Mouse (Mus musculus): ENCODE measurements around the gene Rnpep.

The Rnpep gene

DNA sequence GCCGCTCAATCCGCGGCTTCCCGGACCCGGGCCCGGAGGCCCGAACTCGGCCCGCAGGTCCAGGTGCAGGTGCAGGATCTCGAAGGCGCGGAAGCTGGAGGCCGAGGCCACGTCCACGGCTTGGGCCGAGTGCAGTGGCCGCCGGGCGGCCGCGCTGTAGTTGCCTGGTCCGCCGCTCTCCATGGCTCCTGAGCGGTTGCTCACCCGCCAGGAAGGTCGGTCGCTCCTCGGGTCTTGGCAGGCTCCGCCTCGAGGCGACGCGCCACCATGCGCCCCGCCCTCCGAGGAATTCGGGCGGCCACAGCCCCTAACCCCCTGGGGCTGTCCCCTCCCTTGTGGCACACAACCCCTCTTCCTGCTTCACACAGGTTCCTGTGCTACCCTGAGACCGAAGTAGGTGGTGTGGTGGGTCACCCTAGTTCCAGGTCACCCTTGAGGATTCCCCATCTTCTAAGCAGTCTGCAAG lies at the start of gene Rnpep:
TSS of gene Rnpep (minus strand) at position 259 of the 466 bp plus-strand sequence.
- peak; percentile 58 for DNase-seq (ENCODE audit: low spot score)

DNA sequence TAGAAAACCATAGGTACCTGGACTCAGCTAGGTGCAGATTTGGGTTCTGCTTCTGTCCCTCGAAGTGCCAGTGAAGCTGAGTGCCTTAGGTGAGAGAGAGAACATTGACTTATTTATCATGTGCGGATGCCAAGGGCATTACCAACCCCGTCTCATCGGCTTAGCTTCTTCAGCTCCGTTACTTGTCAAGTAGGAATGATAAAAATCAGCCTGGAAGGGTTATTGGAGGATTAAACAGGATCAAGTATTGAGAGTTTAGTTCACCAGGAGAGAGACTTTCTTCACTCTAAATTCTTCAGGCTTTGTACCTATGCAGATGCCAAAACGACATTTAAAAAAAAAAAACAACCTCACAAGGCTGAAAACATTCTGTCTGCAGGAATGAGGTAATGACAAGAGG lies 46.7 kb upstream of the Rnpep start:
- no peak for DNase-seq (ENCODE audit: low spot score)

DNA sequence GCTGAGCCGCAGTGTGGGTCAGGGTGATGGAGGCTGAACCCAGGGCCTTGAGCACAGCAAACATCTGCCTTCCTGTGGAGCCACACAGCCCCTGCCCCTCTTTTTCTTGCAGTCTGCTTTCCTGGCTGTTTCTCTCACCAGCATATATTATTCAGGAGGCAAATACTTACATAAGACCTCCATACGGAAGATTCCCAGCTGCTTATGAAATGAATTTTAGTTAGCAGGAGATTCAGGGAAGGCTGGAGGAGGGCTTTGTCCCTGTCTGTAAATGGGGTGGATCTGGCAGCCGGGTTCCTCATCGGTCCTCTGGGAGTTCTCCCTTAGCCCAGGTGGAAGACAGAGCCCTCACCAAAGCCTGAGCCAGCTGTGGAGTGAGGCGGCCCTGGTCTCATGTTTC lies 44.5 kb upstream of the Rnpep start:
- no peak for DNase-seq (ENCODE audit: low spot score)

DNA sequence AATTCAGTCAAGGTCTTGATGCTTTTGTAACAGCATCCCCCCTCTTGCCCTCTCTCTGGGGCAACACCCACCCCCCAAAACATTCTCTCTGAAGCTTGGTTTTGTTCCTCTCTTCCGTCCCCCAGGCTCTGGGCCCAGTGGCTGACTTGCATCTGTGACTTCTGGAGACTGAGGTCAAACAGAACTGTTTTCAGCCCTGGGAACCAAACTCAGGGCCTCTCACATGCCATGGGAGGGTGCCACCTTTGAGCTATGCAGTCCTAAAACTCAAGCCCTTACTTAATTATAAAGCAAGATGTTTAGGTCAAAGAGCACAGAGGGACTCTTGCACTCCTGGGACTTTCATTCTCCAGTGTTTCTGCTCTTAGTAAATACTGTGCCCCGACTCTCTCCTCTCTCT lies 42.0 kb upstream of the Rnpep start:
- DNase-seq (ENCODE audit: low spot score): no peak

DNA sequence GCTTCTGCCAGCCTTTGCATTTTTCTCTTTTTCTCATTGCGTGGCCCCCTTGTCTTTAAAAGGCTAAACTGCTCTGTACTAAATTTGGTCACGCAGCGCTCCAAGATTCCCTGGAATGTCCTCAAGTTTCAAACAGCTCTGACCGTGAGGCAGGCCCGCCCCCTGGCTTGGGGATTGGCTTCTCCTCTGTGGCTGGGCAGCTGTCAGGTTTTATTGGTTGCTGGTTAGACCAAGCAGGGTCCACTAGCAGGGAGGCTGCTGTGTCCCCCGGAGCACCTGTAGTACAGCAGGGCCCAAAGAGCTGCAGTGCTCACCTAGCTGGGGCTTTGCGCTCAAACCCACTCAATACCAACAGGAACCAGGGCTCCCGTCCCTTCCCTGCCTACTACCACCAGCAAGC lies 40.7 kb upstream of the Rnpep start, which contains the start of gene Lmod1:
TSS of gene Lmod1 (plus strand) at position 237 of the 400 bp plus-strand sequence.
- DNase-seq (ENCODE audit: low spot score): no peak

DNA sequence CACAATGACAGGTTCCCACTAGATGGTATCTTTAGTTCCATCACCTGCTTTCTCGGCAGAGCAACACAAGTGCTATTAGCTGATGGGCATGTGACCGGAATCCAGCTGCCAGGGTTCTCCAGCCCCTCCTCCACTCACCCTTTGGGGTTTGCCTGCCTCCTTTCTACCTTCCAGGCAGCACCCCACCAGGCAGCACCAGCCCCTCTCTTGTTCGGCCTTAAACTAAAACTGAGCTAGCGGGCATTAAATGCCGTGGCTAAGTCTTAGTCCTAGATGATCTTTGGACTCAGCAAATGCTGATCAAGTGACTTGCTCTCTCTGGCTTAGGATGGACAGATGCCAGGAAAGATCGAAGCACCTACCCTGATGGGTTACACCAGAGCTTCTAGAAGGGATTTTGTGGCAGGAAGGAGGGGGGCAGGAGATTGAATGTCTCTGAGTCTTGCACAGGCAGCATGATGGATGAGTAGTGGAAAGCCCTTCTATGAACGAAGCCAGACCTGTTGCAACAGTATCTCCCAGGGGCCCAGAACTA lies 39.5 kb upstream of the Rnpep start:
- DNase-seq (ENCODE audit: low spot score): no peak

DNA sequence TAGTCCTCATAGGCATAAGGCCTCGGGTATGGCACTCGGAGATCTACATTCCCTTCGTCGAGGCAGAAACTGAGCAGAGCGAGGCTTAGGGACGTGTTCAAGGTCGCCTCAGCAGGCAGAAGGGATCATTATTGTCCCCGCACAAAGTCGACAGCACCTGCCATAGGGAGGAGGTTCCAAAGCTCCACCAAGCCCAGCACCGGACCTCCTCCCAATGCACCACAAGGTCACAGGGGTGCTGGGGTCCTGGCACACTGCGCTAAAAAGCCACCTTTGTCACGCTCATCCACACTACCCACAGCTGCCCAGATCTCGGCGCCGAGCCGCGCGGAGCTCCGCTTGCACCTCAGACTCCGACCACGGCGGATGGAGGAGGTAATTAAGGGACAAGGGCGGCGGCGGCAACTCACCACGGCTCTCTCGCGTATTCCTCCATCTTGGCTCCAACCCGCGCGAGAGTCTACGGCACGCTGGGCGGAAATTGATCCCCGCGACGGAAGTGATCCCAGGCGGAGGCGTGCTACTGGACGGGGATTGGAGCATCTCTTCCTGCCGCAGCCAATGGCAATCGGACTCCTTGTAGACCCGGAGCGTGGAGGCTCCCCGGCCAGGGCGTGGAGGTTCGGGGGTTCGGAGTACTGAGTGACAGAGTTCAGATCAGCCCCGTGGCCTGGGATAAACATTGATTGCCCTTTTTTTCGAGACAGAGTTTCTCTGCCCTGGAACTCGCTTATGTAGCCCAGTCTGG lies 29.6 kb upstream of the Rnpep start, which contains the start of gene Timm17a:
TSS of gene Timm17a (minus strand) at position 495 of the 748 bp plus-strand sequence.
- peak; percentile 95 for DNase-seq (ENCODE audit: low spot score)

DNA sequence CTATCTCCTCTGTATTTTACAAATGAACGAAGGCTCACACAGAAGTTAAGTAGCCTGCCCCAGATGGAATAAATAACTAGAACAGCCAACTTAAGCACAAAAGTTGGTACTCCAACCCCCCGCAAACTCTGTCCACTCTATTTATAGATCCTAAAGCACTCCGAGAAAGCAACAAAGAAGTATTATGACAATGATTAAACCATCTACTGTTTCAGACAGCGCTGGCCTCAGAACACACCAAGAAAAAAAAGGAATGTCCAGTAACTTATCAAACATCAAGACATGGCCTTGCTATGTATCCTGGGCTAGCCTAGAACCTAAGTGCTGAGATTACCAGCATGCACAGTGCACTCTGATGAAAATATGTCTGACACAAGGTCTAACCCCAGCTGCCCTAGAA lies 28.3 kb upstream of the Rnpep start:
- DNase-seq (ENCODE audit: low spot score): no peak

DNA sequence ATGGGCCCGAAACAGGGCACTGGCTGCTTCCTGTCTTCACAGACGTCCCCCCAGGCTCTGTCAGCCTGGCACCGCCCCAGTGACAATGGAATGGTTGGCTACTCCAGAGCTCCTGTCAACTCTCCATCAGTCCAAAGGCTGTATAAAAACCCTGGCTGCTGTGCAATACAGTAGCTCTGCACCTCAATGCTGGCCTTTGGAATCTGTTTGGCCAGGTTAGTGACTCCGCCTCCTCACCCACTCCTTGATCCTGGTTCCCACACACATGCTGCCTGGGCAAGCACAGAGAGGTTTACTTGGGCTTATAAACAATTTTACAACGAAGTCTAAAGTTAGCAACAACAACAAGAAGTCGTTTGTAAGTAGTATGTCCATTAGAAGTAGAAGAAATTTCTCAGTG lies 27.5 kb upstream of the Rnpep start:
- DNase-seq (ENCODE audit: low spot score): no peak

DNA sequence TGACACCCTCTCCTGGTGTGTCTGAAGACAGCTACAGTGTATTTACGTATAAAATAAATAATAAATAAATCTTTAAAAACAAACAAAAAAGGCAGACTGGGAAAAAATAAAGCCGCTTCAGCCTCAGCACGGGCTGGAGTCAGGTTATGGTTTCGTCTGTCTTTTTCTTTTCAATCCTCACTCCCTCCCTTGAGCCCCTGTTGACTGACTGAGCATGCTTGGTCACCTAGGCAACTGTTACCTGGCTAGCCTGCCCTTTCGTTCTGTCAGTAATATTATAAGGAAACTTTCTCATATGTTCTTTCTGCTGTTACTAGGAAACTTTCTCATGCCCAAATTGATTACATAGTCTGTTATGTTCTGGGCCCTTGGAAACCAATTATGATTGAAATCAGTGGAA lies 7.0 kb upstream of the Rnpep start:
- DNase-seq (ENCODE audit: low spot score): no peak

DNA sequence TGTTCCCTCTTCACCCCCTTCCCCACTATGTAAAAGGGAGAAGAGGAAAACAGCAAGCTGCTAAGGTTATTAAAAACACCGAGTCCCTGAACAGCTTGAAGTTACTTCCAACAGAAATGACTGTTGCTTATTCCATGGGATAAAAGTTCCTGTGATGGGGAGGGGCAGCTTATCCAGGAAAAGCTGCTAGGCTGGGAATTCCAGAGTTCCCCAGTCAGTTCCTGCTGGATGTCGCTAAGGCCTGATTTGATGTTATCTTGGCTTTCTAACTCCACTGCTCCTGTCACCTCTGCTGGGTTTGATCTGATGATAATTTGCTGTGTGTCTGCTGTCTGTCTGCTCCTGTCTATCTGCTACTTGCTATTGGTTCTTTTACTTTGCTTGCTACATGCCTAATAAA lies 2.4 kb upstream of the Rnpep start:
- no peak for DNase-seq (ENCODE audit: low spot score)

DNA sequence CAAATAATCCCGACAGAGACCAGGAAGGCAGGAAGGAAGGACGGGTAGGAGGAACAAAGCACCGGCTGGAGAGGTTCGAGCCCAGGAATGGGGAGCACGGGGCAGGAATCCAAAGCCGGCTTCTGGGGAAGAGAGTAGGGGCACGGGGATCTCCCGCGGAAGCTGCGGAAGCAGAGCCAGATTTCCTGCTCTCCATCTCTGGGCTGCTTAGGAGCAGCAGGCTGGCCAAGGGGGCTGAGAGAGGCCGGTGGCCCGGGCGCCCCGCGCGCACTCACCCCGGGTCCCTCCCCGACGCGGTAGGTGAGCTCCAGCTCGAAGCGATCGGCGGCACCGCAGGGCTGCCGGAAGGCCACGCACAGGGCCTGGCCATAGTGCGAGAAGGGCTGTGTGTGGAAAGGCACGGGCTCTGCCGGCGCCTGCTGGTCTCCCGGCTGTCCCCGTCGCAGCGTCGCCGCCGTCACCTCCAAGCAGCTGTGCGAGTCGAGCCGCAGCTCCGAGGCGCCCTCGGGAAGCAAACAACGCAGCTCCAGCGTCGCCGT lies 528 bp downstream of the Rnpep start:
- DNase-seq (ENCODE audit: low spot score): peak; percentile 29

DNA sequence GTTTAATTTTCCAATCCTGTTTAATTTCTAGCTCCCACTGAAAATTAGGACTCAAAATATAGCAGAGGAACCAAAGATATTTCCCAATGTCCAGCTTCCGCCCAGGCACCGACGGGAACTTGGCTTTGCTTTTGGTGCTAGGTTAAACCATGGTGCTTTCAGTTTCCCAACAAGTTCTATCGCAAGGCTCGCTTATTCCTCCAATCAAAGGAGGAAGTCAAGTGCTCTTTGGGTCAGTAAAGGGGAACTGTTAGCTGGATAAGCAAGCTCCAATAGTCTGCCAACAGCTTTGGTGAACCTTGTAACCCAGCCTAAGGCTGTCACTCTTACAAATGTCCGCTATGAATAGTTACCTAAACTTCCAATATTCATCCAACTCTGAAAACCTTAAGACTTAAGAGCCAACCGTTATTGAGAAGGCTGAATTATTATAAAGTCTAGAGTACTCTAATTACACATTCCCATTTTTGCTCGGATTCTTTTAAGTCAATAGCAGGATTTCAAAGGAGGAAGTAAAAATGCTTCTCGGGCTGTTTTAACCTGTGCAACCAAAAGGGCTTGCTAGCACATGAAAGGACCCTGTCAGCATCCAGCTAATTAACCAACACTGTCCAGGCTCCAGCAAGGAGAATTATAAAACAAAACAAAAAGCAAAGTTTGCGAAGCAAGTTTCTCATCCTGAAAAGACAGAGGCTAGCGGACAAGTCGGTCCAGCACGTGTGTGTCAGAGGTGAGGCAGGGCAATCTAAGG lies 1.2 kb downstream of the Rnpep start:
- DNase-seq (ENCODE audit: low spot score): no peak

DNA sequence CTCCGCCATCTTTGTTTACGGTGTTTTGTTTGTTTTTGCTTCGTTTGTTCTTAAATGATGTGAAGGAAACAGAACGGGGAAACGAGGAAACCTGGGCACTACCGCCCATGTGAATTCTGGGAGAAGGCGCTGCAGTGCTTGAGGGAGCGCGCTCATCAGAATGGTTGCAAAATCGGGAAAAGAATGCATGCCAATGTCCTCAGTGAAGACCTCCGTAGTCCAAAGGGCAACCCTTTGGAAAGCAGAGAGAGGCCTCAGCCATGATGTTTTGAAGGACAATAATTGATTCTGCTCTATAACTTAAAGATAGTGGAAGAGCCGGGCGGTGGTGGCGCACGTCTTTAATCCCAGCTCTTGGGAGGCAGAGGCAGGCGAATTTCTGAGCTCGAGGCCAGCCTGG lies 2.0 kb downstream of the Rnpep start:
- DNase-seq (ENCODE audit: low spot score): no peak

DNA sequence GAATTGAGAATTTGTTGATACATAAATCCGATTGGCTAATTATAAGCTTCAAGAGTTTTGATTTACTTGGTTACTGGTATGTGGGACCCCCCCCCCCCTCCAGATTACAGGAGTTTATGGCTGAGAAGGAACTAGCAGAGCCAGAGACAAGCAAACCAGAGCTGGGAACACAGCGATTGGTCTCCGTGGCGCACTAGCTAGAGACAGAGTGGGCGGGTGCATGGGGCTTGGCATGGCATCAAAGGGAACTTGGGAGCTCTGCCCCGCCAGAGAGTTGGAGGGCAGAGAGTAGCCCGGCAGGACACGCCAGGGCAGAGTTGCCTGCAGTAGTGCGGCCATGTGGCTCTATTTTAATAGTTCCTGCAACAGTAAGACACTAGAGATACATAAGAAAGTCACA lies 3.2 kb downstream of the Rnpep start:
- no peak for DNase-seq (ENCODE audit: low spot score)

DNA sequence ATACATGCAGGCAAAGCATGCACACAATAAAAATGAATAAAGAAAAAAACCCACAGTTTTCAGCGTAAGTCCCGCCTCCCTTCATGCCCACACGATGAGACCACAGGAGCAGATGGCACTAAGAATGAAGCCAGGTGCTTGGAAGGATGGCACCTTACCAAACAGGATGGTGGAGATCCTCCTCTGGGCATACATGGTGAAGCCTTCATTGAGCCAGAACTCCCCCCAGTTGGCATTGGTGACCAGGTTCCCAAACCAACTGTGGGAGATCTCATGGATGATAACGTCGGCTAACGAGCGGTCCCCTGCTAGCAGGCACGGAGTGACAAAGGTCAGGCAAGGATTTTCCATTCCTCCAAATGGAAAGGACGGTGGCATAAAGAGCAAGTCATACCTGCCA lies 12.5 kb downstream of the Rnpep start:
- DNase-seq (ENCODE audit: low spot score): no peak

DNA sequence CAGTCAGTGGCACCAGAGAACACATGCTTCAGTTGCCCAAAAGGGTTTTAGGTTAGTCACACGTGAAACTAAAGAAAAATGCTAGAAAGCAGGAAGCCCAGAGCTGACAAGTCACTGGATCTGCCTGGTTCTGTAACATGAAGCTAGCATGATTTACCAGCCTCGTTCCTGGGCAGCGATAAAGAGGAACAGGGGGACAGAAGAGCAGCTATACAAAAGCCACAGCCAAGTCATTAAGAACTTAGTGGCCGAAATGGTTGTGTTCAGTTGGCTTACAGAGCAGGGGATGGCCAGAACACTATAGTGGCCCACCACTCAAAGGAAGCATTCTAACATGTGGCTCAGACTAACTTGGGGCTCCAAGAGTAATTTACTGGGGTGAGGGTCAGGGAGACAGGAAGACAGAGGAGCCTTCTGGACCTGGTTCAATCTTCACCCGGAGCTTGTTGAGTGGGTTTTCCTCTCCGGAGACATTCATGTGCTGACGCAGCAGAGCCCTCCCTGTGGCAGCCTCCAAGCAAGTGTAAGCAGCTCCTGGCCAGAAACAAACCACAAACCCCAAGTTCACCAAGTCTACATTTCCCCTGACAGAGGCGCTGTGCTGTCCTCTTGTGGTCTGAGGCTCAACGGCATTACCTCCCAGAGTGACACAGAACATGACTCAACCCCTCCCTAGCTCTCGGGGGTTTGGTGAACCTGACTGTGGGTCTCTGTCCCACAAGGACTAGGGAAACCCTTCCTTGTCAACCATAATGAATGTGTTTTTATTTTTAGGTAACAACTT lies 16.0 kb downstream of the Rnpep start:
- peak; percentile 3 for DNase-seq (ENCODE audit: low spot score)

DNA sequence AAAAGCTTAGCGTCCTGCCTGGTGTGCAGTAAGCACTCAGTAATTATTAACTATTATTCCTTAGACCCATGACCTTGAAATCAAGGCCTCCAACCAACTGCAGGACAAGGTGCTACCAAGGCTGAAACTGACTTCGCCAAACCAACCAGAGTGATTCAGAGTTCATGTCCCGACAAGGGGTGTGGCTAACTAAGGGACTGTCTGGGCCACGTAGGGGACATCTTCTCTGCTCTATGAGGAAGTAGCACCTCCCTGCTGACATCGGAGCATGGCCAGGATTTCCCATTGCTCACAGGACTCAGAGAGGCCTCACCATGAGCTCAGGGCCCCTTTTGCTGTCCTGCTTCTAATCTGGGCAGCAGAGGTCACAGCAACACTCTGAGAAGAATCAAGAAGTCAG lies 18.1 kb downstream of the Rnpep start:
- no peak for DNase-seq (ENCODE audit: low spot score)

DNA sequence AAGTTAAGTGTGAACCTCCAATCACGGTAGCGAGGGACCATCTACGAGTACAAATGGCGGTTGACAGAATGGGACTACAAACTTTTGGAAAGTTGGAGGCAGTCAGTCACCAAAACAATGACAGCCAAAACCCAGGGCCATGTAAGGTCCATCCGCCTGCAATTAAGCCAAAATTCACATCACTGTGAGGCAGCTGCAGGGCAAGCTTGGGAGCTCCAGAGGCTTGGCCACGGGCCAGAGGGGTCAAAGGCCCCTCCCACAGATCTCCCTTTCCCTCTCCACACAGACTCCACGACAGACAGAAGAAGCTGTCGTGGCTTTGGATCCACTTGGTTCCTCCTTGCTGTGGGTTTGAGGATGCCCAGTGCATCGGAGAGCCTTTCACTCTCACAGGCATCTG lies 20.6 kb downstream of the Rnpep start:
- DNase-seq (ENCODE audit: low spot score): no peak

DNA sequence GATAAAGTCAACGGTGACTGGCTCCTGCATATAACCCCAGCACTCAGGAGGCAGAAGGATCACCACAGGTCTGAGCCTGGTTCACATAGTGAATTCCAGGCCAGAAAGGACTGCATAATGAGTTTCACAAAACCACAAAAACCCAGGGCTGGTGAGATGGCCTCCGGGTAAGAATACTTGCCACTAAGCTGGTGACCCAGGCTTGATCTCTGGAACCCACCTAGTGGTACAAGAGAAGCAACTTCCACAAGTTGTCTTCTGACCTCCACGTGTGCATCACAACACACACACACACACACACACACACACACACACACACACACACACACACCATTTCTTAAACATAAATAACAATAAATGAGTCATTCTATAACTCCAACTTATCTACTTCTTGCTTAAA lies 21.6 kb downstream of the Rnpep start:
- DNase-seq (ENCODE audit: low spot score): no peak

DNA sequence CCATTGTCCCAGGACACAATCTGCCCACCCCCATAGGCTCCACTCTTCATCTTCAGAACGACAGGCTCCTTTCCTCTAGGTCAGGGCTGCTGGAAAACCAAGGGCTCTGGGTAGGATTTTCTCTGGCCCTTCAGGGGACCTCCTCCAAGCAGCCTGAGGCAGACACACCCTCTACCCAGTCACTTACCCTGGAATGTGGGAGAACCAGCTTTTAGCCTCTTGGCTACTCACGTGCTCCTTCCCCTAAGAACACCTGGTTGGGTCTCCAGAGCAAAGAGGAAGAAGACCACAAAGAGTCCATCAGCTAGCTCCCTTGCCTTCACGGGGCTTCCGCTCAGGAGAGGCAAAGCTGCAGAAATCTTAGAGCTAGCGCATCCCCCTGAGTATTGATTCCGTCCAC lies 23.0 kb downstream of the Rnpep start:
- DNase-seq (ENCODE audit: low spot score): no peak

DNA sequence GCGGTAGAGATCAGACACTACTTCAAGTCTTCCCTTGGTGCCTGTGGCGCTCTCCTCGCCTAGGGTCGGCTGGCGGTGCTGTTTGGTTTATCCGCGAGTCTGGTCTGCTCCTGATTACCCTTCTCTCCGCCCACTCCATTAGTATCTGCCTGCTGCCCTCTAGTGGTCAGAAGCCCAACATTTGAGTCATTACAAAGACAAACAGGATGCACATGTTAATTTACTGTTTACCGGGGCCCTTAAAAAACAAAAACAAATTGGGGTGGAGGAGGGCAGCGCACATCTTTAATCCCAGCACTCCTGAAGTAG lies 24.8 kb downstream of the Rnpep start:
- DNase-seq (ENCODE audit: low spot score): peak; percentile 62
